Mouse (Mus musculus) embryonic facial prominence, embryonic 13.5 days (tissue): ENCODE results near the gene Tanc1. TPM values are rescaled to one million over a fixed set of nuclear protein-coding genes. Genes with fewer than 3 reads are reported as not detected.

ENCODE experiments used
- ATAC-seq: fragments of 200-750 bp; cut with Nextera tagmentation; 2 replicates; pipeline ENCODE4 v1.8.0; 2017; ENCODE audit warnings: low read depth; ENCODE audit not compliant: insufficient number of reproducible peaks, insufficient read depth, low FRiP score, low TSS enrichment
- H3K27ac ChIP-seq: fragments of 300-500 bp; sonication (generic); 2 replicates; pipeline ENCODE4 v1.5.1; 2015; ENCODE audit warnings: moderate library complexity, mild to moderate bottlenecking, inconsistent platforms
- H3K27me3 ChIP-seq: fragments of 300-500 bp; sonication (generic); 2 replicates; pipeline ENCODE4 v1.6.1; 2015; ENCODE audit warnings: mild to moderate bottlenecking, inconsistent platforms
- H3K36me3 ChIP-seq: fragments of 300-500 bp; sonication (generic); 2 replicates; pipeline ENCODE4 v1.6.1; 2015; ENCODE audit warnings: mild to moderate bottlenecking, inconsistent platforms
- H3K4me1 ChIP-seq: fragments of 300-500 bp; sonication (generic); 2 replicates; pipeline ENCODE4 v1.6.1; 2015; ENCODE audit warnings: inconsistent platforms
- H3K4me2 ChIP-seq: fragments of 300-500 bp; sonication (generic); 2 replicates; pipeline ENCODE4 v1.6.1; 2015; ENCODE audit warnings: moderate library complexity, mild to moderate bottlenecking, inconsistent platforms
- H3K4me3 ChIP-seq: fragments of 300-500 bp; sonication (generic); 2 replicates; pipeline ENCODE4 v1.5.1; 2015; ENCODE audit warnings: mild to moderate bottlenecking, inconsistent platforms
- H3K9ac ChIP-seq: fragments of 300-500 bp; sonication (generic); 2 replicates; pipeline ENCODE4 v1.6.1; 2015; ENCODE audit warnings: mild to moderate bottlenecking, inconsistent platforms
- H3K9me3 ChIP-seq: fragments of 300-500 bp; sonication (generic); 2 replicates; pipeline ENCODE4 v1.6.1; 2016; ENCODE audit warnings: inconsistent platforms
- WGBS: fragments of 180-500 bp; shearing (Covaris S2); methylation state at CpG from one replicate; pipeline ENCODE4 v1.1.7; 2015; ENCODE audit warnings: mixed read lengths; 5-methylcytosine and 5-hydroxymethylcytosine counted together
- polyA plus RNA-seq: library from polyadenylated mRNA; unstranded; fragments of >200 nt; fragmentation: Nextera tagmentation; extraction: Ambion mirVana; gene quantifications from 2 replicates; pipeline ENCODE4 v1.2.1, GENCODE M21; 2015

Tanc1 gene
- polyA plus RNA-seq, 1 experiment from 2014 or later, result 39.4 TPM

- H3K9ac ChIP-seq, result no peak overlapping the region
- H3K36me3 ChIP-seq, result no peaks in the 10 kb centered on the region
- no peak for ATAC-seq
- H3K4me2 ChIP-seq, result no peak overlapping the region
- 61% methylated on average over 8 of the region's 8 CpGs for WGBS
- no peak overlapping the region for H3K4me3 ChIP-seq
- H3K27me3 ChIP-seq, result no peaks in the 10 kb centered on the region
- no peak overlapping the region for H3K27ac ChIP-seq
- H3K9me3 ChIP-seq, result no peaks in the 10 kb centered on the region
- peaks cover 32% of the 10 kb centered on the region for H3K4me1 ChIP-seq
Observed at GRCm38 (mm10) chr2:59596545-59596944, 15.3 kb upstream of the Tanc1 start.

- ATAC-seq, result no peak
- Histone ChIP-seq H3K27me3 (no peaks in the 10 kb centered on the region), H3K4me2 (no peak overlapping the region), H3K36me3 (no peaks in the 10 kb centered on the region), H3K9me3 (no peaks in the 10 kb centered on the region), H3K4me3 (no peak overlapping the region), H3K27ac (no peak overlapping the region), H3K9ac (no peak overlapping the region), H3K4me1 (peaks cover 32% of the 10 kb centered on the region)
- WGBS, result 85% methylated on average over 6 of the region's 6 CpGs
Observed at GRCm38 (mm10) chr2:59598286-59598685, 13.6 kb upstream of the Tanc1 start.

- H3K4me3 ChIP-seq, result no peak overlapping the region
- peak overlapping the region; percentile 47; the same call in 1 of the 2 replicates for H3K4me2 ChIP-seq
- H3K36me3 ChIP-seq, result no peaks in the 10 kb centered on the region
- H3K9ac ChIP-seq, result no peak overlapping the region
- ATAC-seq, result no peak
- H3K4me1 ChIP-seq, result peaks cover 33% of the 10 kb centered on the region
- H3K27me3 ChIP-seq, result no peaks in the 10 kb centered on the region
- 13% methylated on average over 4 of the region's 4 CpGs for WGBS
- peak overlapping the region; percentile 28; the same call in 1 of the 2 replicates for H3K27ac ChIP-seq
- H3K9me3 ChIP-seq, result no peaks in the 10 kb centered on the region
Observed at GRCm38 (mm10) chr2:59598894-59599293, 12.9 kb upstream of the Tanc1 start.

GRCm38 (mm10) chr2:59599338-59600111 lies 12.3 kb upstream of the Tanc1 start:
- peak; percentile 71 for ATAC-seq
- H3K4me1 ChIP-seq, result peaks cover 30% of the 10 kb centered on the region
- H3K27me3 ChIP-seq, result no peaks in the 10 kb centered on the region
- peak overlapping the region; percentile 72 for H3K27ac ChIP-seq
- no peak overlapping the region for H3K4me3 ChIP-seq
- H3K36me3 ChIP-seq, result no peaks in the 10 kb centered on the region
- 6% methylated on average over 7 of the region's 7 CpGs for WGBS
- no peaks in the 10 kb centered on the region for H3K9me3 ChIP-seq
- H3K9ac ChIP-seq, result no peak overlapping the region
- peak overlapping the region; percentile 47 for H3K4me2 ChIP-seq

- Histone ChIP-seq H3K36me3 (no peaks in the 10 kb centered on the region), H3K4me2 (peak overlapping the region; percentile 47), H3K4me1 (peaks cover 30% of the 10 kb centered on the region), H3K27me3 (no peaks in the 10 kb centered on the region), H3K9me3 (no peaks in the 10 kb centered on the region), H3K27ac (peak overlapping the region; percentile 72), H3K4me3 (no peak overlapping the region; the same call in 1 of the 2 replicates), H3K9ac (no peak overlapping the region)
- 14% methylated on average over 19 of the region's 19 CpGs for WGBS
- peak; percentile 35; the same call in 1 of the 2 replicates for ATAC-seq
Observed at GRCm38 (mm10) chr2:59600123-59600840, 11.6 kb upstream of the Tanc1 start.

GRCm38 (mm10) chr2:59600980-59601379 lies 10.9 kb upstream of the Tanc1 start:
- H3K4me2 ChIP-seq, result peak overlapping the region; percentile 47; the same call in 1 of the 2 replicates
- no peak overlapping the region for H3K4me3 ChIP-seq
- no peak overlapping the region; the same call in 1 of the 2 replicates for H3K27ac ChIP-seq
- no peak for ATAC-seq
- H3K36me3 ChIP-seq, result no peaks in the 10 kb centered on the region
- H3K27me3 ChIP-seq, result no peaks in the 10 kb centered on the region
- WGBS, result 56% methylated on average over 2 of the region's 2 CpGs
- no peaks in the 10 kb centered on the region for H3K9me3 ChIP-seq
- H3K4me1 ChIP-seq, result peaks cover 30% of the 10 kb centered on the region
- no peak overlapping the region for H3K9ac ChIP-seq

GRCm38 (mm10) chr2:59601452-59601851 lies 10.4 kb upstream of the Tanc1 start:
- Histone ChIP-seq H3K9ac (no peak overlapping the region), H3K4me2 (no peak overlapping the region), H3K27me3 (no peaks in the 10 kb centered on the region), H3K4me1 (peaks cover 30% of the 10 kb centered on the region), H3K9me3 (no peaks in the 10 kb centered on the region), H3K4me3 (no peak overlapping the region), H3K27ac (no peak overlapping the region), H3K36me3 (no peaks in the 10 kb centered on the region)
- ATAC-seq, result no peak
- WGBS, result 78% methylated on average over 8 of the region's 8 CpGs

GRCm38 (mm10) chr2:59608958-59609357 lies 2.9 kb upstream of the Tanc1 start:
- WGBS, result 22% methylated on average over 5 of the region's 5 CpGs
- ATAC-seq, result no peak

GRCm38 (mm10) chr2:59611216-59611810 lies 529 bp upstream of the Tanc1 start:
- H3K4me2 ChIP-seq, result peak overlapping the region; percentile 86
- ATAC-seq, result peak; percentile 50
- no peaks in the 10 kb centered on the region for H3K27me3 ChIP-seq
- H3K4me1 ChIP-seq, result peaks cover 57% of the 10 kb centered on the region
- 1% methylated on average over 14 of the region's 14 CpGs for WGBS
- H3K9me3 ChIP-seq, result no peaks in the 10 kb centered on the region
- H3K36me3 ChIP-seq, result no peaks in the 10 kb centered on the region
- H3K27ac ChIP-seq, result peak overlapping the region; percentile 96
- H3K4me3 ChIP-seq, result peak overlapping the region; percentile 91
- peak overlapping the region; percentile 94 for H3K9ac ChIP-seq

More at GRCm38 (mm10) chr2:59608958-59609357, 2.9 kb upstream of the Tanc1 start:
- H3K4me2 ChIP-seq, result no peak overlapping the region
- H3K27ac ChIP-seq, result no peak overlapping the region
- H3K27me3 ChIP-seq, result no peaks in the 10 kb centered on the region
- no peaks in the 10 kb centered on the region for H3K9me3 ChIP-seq
- H3K36me3 ChIP-seq, result no peaks in the 10 kb centered on the region
- H3K4me1 ChIP-seq, result peaks cover 44% of the 10 kb centered on the region
- H3K4me3 ChIP-seq, result no peak overlapping the region
- H3K9ac ChIP-seq, result no peak overlapping the region

GRCm38 (mm10) chr2:59612733-59613473 lies 1.1 kb downstream of the Tanc1 start:
- H3K27me3 ChIP-seq, result no peaks in the 10 kb centered on the region
- 0% methylated on average over 33 of the region's 33 CpGs for WGBS
- peak overlapping the region; percentile 86 for H3K4me2 ChIP-seq
- no peaks in the 10 kb centered on the region for H3K36me3 ChIP-seq
- no peak for ATAC-seq
- peak overlapping the region; percentile 96 for H3K27ac ChIP-seq
- peak overlapping the region; percentile 91 for H3K4me3 ChIP-seq
- H3K9ac ChIP-seq, result peak overlapping the region; percentile 94
- H3K4me1 ChIP-seq, result peaks cover 64% of the 10 kb centered on the region
- H3K9me3 ChIP-seq, result no peaks in the 10 kb centered on the region

GRCm38 (mm10) chr2:59613474-59614019 lies 1.7 kb downstream of the Tanc1 start:
- peaks cover 64% of the 10 kb centered on the region for H3K4me1 ChIP-seq
- ATAC-seq, result no peak
- H3K9ac ChIP-seq, result peak overlapping the region; percentile 94
- peak overlapping the region; percentile 86 for H3K4me2 ChIP-seq
- H3K9me3 ChIP-seq, result no peaks in the 10 kb centered on the region
- no peaks in the 10 kb centered on the region for H3K36me3 ChIP-seq
- no peaks in the 10 kb centered on the region for H3K27me3 ChIP-seq
- WGBS, result 4% methylated on average over 9 of the region's 9 CpGs
- H3K27ac ChIP-seq, result peak overlapping the region; percentile 96
- H3K4me3 ChIP-seq, result peak overlapping the region; percentile 91
